Mouse (Mus musculus) forebrain, embryonic 13.5 days (tissue): ENCODE measurements around the gene Kncn. TPM values are rescaled to one million over a fixed set of nuclear protein-coding genes. Genes with fewer than 3 reads are reported as not detected.

Experiments
- ATAC-seq: fragments of 200-750 bp; cut with Nextera tagmentation; 2 replicates; pipeline ENCODE4 v1.8.0; 2017
- H3K27ac ChIP-seq: fragments of 300-500 bp; sonication (generic); 2 replicates; pipeline ENCODE4 v1.5.1; 2015; ENCODE audit warnings: inconsistent platforms, mild to moderate bottlenecking, moderate library complexity
- H3K27me3 ChIP-seq: fragments of 300-500 bp; sonication (generic); 2 replicates; pipeline ENCODE4 v1.6.1; 2015; ENCODE audit warnings: mild to moderate bottlenecking, inconsistent platforms
- H3K36me3 ChIP-seq: fragments of 300-500 bp; sonication (generic); 2 replicates; pipeline ENCODE4 v1.6.1; 2015; ENCODE audit warnings: mild to moderate bottlenecking, inconsistent platforms; ENCODE audit not compliant: poor library complexity, severe bottlenecking
- H3K4me1 ChIP-seq: fragments of 300-500 bp; sonication (generic); 2 replicates; pipeline ENCODE4 v1.6.1; 2015; ENCODE audit warnings: inconsistent platforms
- H3K4me2 ChIP-seq: fragments of 300-500 bp; sonication (generic); 2 replicates; pipeline ENCODE4 v1.6.1; 2015; ENCODE audit warnings: inconsistent platforms, mild to moderate bottlenecking, moderate library complexity
- H3K4me3 ChIP-seq: fragments of 300-500 bp; sonication (generic); 2 replicates; pipeline ENCODE4 v1.5.1; 2015; ENCODE audit warnings: mild to moderate bottlenecking, inconsistent platforms
- H3K9ac ChIP-seq: fragments of 300-500 bp; sonication (generic); 2 replicates; pipeline ENCODE4 v1.6.1; 2015; ENCODE audit warnings: mild to moderate bottlenecking, inconsistent platforms
- H3K9me3 ChIP-seq: fragments of 300-500 bp; sonication (generic); replicated peaks from 2 replicates; pipeline ENCODE4 v1.6.1; 2016; ENCODE audit warnings: inconsistent platforms
- WGBS: fragments of 180-500 bp; shearing (Covaris S2); methylation state at CpG from one replicate; pipeline ENCODE4 v1.1.7; 2015; 5-methylcytosine and 5-hydroxymethylcytosine counted together
- polyA plus RNA-seq: library from polyadenylated mRNA; unstranded; fragments of >200 nt; fragmentation: Nextera tagmentation; extraction: Ambion mirVana; gene quantifications from 2 replicates; pipeline ENCODE4 v1.2.1, GENCODE M21; 2015

Kncn gene
- polyA plus RNA-seq = 0.09 TPM in 1 of 2 replicates, not detected in the other

DNA sequence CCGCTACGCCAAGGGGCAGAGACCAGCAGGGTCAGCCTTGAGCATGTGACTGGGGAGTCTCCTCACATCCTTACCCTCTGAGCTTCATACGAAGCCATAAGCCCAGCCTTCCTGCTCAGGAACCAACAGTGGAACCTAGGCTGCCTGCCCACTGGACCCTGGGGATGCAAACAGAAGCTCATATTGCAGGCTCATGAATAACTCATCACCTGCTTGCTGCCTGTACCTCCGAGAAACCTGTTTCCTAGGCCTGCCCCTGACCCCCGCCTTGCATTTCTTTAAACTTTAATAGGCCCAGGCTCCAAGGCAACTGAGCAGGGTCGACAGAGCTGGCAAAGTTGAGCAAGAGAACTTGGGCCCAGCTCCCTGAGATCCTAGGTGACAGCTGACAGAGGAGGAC, at the start of gene Kncn:
Gene Kncn (plus strand): TSS at position 379 of the 400 bp plus-strand sequence.
- no peak within 1 kb of the TSS for H3K27ac ChIP-seq

DNA sequence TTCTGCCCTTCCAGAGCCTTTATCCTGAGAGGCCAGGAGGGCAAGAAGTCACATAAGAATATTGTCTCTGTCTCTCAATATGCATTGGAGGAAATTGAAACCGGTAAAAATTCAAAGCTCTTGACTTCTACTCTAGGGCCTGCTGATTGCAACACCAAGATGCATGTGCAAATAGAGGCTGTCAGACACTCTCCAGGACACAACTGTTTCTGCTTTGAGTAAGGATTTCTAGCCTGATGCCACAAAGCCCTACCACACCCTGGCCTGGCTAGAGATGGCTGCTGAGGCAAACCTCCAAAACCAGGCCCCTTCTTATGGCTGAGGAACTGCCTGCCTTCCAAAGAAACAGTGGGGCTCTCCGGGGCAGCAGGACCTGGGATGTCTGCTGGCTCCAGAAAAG, 48.6 kb upstream of the Kncn start:
- Histone ChIP-seq H3K4me2 (no peak overlapping the region), H3K36me3 (no peaks in the 10 kb centered on the region; the same call in 1 of the 2 replicates), H3K4me3 (no peak overlapping the region), H3K4me1 (peaks cover 7% of the 10 kb centered on the region), H3K27ac (no peak overlapping the region), H3K9ac (no peak overlapping the region), H3K9me3 (no peaks in the 10 kb centered on the region), H3K27me3 (no peaks in the 10 kb centered on the region)
- 85% methylated on average over 2 of the region's 2 CpGs for WGBS
- ATAC-seq = no peak

More for the DNA sequence above, at the start of gene Kncn:
- Histone ChIP-seq H3K27me3 (0 out of 2 replicates have a peak, but pooled peaks cover 6% of the 10 kb centered on the region), H3K9ac (no peak within 1 kb of the TSS), H3K36me3 (no peaks in the 10 kb centered on the region), H3K4me2 (no peak within 1 kb of the TSS), H3K9me3 (no peaks in the 10 kb centered on the region), H3K4me3 (no peak within 1 kb of the TSS), H3K4me1 (peaks cover 18% of the 10 kb centered on the region)
- no peak for ATAC-seq
- whole genome bisulfite sequencing = 80% methylated on average over 6 of the region's 6 CpGs

DNA sequence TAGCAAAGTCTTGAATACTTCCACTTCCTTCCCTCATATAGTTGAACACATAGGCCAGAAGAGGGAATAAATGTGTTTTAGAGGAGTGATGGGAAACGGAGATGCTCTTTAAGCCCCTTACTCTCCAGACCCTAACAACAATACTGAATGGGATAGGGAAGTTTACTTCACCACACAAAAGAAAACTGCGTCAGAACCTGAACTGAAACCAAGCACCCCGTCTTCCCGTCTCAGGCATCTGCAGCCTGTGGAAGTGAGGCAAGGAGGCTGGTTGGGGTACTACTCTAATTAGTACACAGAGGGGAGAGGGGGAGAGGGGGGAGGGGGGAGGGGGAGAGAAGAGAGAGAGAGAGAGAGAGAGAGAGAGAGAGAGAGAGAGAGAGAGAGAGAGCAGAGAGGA, 46.0 kb upstream of the Kncn start:
- Histone ChIP-seq H3K36me3 (no peaks in the 10 kb centered on the region), H3K9me3 (no peaks in the 10 kb centered on the region), H3K4me1 (peaks cover 7% of the 10 kb centered on the region), H3K9ac (no peak overlapping the region), H3K4me2 (peak overlapping the region; percentile 75), H3K27me3 (no peaks in the 10 kb centered on the region), H3K27ac (no peak overlapping the region), H3K4me3 (no peak overlapping the region)
- 50% methylated on average over 4 of the region's 4 CpGs for whole genome bisulfite sequencing
- ATAC-seq = no peak

DNA sequence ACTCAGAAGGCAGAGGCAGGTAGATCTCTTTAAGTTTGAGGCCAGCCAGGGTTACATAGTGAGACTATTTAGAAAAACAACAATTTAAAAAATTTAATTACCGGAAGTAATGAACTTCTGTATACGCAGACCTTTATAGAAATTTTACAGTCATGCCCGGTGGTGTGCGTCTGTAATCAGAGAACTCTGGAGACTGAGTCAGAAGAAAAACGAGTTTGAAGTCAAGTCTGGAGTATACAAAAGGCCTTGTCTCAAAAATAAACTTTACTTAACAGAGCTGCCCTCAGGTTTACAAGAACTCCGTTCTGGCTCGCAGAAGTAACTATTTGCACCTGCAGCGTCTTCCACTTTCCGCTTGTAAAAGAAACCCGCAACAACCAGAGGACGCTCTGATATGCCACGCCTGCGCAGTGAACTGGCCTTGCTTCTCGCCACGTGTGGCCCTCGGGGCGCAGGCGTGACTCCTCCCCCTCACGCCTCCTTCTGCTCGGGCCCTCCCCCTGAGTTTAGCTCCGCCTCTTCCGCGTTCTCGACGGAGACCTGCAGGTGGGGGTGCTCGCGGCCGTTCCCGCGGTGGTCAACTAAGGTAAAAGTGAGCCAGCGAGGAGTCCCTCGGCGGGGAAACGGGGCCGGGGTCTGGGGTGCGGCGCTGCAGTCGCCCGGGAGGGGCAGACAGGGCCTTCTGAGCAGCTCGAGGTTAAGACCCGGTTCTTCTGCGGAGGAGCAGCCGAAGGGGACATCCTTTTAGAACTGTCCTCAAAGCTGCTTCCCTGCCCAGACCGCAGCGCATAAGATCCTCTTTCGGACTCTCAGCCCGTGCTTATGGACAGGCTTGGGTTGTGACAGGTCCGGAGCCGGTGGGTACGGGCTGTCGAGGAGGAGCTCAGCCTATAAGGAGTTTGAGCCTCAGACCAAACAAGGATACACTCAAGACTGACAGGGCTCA, 45.2 kb upstream of the Kncn start, which contains the start of gene Mknk1:
Gene Mknk1 (plus strand): TSS at position 503 of the 946 bp plus-strand sequence.
- Histone ChIP-seq H3K27ac (peak within 1 kb of the TSS; percentile 28; the same call in 1 of the 2 replicates), H3K4me1 (peaks cover 7% of the 10 kb centered on the region), H3K4me3 (peak within 1 kb of the TSS; percentile 64), H3K9me3 (no peaks in the 10 kb centered on the region), H3K36me3 (no peaks in the 10 kb centered on the region), H3K27me3 (no peaks in the 10 kb centered on the region), H3K9ac (peak within 1 kb of the TSS; percentile 77), H3K4me2 (peak within 1 kb of the TSS; percentile 75)
- ATAC-seq = peak; percentile 96
- 2% methylated on average over 51 of the region's 51 CpGs for WGBS

DNA sequence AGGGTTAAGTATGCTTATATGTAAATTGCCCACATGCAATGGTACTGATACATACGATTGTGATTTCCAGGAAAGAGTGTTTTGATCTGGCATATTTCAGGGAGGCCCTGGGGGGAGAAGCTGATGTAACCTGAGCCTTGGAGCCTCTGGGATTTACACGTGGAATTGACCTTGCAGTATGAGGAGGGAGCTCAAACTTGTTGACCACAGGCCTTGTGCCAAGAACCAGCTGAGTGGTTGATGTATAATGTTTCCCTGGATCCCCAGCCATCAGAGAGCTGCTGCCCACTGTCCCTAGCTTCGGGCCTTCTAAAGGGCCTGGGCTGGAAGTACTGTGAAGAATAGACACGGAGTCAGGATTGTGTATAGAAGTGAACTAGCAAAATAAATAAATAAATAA, 44.2 kb upstream of the Kncn start:
- H3K4me1 ChIP-seq = peaks cover 7% of the 10 kb centered on the region
- H3K9ac ChIP-seq = peak overlapping the region; percentile 77; the same call in 1 of the 2 replicates
- H3K9me3 ChIP-seq = no peaks in the 10 kb centered on the region
- H3K27ac ChIP-seq = no peak overlapping the region
- ATAC-seq = no peak
- H3K4me3 ChIP-seq = peak overlapping the region; percentile 64
- H3K27me3 ChIP-seq = no peaks in the 10 kb centered on the region
- 62% methylated on average over 4 of the region's 4 CpGs for WGBS
- H3K4me2 ChIP-seq = peak overlapping the region; percentile 75
- H3K36me3 ChIP-seq = no peaks in the 10 kb centered on the region

DNA sequence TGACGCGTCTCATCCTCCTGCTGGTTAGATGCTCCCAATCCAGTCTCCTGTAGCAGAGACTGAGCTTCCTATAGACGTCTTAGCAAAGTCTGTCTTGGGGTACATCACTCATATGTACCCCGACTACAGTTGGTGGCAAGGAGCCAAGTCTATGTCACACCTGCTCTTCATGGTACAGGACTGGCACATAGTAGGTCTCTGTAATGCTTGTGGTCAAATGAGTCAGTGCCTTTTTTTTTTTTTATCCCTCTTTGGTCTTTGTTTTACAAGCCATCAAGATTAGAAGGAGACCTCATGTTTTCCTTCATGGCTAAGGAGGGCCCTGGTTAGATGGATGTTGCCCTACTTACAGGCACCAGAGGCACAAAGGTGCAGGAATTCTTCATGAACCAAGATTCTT, 43.4 kb upstream of the Kncn start:
- WGBS = 95% methylated on average over 4 of the region's 4 CpGs
- Histone ChIP-seq H3K27me3 (no peaks in the 10 kb centered on the region), H3K4me3 (no peak overlapping the region), H3K4me1 (peaks cover 7% of the 10 kb centered on the region), H3K4me2 (no peak overlapping the region), H3K36me3 (no peaks in the 10 kb centered on the region), H3K27ac (no peak overlapping the region), H3K9ac (no peak overlapping the region), H3K9me3 (no peaks in the 10 kb centered on the region)
- no peak for ATAC-seq

DNA sequence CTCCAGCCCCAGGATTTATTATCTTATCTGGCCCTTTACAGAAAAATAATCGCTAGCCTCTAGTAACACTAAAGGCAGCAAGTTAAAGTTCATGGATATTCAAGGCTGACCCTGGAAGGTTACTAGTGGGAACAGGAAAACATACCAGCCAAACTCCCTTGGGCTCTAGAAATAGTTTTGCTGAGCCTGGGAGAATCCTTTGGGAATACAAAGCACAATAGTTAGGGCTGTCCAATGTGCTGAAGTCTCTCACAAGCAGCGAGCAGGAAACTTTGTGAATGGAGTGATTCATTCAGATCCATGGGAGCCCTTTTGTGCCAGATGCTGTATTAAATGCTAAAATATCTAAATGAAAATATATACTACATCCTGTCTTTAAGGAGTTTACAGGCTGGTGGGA, 37.5 kb upstream of the Kncn start:
- no peak overlapping the region for H3K4me3 ChIP-seq
- H3K4me1 ChIP-seq = peaks cover 15% of the 10 kb centered on the region
- 49% methylated on average over 2 of the region's 2 CpGs for WGBS
- no peak for ATAC-seq
- no peak overlapping the region for H3K27ac ChIP-seq
- H3K4me2 ChIP-seq = no peak overlapping the region
- no peaks in the 10 kb centered on the region for H3K9me3 ChIP-seq
- H3K36me3 ChIP-seq = peaks cover 27% of the 10 kb centered on the region
- no peaks in the 10 kb centered on the region for H3K27me3 ChIP-seq
- no peak overlapping the region for H3K9ac ChIP-seq

DNA sequence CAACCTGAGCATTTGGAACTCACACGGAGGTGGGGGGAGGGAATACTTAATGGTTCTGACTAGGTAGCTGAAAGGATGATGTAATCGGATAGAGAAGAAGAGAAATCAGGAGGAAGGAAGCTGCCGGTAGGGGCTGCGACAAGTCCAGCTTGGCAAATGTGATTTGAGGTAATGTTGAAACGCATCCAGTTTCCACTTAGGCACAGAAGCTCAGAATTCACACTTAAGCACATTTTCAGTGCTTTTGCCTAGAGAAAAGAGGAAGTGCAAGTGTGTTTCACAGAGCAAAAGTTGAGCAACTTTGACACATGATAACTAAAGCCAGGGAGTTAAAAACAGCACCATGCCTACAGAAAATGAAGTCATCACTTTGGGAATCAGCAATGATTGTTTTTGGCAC, 36.8 kb upstream of the Kncn start:
- ATAC-seq = peak; percentile 43; the same call in 1 of the 2 replicates
- Histone ChIP-seq H3K9ac (no peak overlapping the region), H3K27me3 (no peaks in the 10 kb centered on the region), H3K36me3 (peaks cover 28% of the 10 kb centered on the region), H3K4me2 (no peak overlapping the region), H3K27ac (peak overlapping the region; percentile 35; the same call in 1 of the 2 replicates), H3K9me3 (no peaks in the 10 kb centered on the region), H3K4me3 (no peak overlapping the region), H3K4me1 (peaks cover 15% of the 10 kb centered on the region)
- 43% methylated on average over 5 of the region's 5 CpGs for WGBS

DNA sequence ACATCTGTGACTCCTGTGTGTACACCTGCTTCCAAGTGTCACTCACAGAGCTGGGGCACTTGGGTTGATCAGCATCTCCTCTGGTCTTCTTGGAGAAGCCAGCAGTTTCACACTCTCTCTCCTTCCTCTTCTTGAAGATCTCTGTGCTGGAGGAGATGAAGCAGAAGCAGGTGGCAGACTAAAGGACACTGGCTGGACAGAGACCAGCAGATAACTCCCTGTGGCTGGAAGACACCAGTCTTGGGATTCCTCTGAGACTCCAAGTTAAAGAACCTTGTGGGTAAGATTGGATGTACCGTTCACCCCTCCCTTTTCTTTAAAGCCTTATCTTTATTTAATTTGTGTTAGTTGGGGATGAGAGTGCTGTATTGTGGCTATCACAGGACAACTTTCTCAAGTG, 36.1 kb upstream of the Kncn start:
- Histone ChIP-seq H3K4me1 (peaks cover 15% of the 10 kb centered on the region), H3K9me3 (no peaks in the 10 kb centered on the region), H3K36me3 (peaks cover 28% of the 10 kb centered on the region), H3K4me2 (no peak overlapping the region), H3K9ac (no peak overlapping the region), H3K27me3 (no peaks in the 10 kb centered on the region), H3K27ac (no peak overlapping the region), H3K4me3 (no peak overlapping the region)
- 94% methylated on average over 1 of the region's 1 CpGs for WGBS
- ATAC-seq = no peak

DNA sequence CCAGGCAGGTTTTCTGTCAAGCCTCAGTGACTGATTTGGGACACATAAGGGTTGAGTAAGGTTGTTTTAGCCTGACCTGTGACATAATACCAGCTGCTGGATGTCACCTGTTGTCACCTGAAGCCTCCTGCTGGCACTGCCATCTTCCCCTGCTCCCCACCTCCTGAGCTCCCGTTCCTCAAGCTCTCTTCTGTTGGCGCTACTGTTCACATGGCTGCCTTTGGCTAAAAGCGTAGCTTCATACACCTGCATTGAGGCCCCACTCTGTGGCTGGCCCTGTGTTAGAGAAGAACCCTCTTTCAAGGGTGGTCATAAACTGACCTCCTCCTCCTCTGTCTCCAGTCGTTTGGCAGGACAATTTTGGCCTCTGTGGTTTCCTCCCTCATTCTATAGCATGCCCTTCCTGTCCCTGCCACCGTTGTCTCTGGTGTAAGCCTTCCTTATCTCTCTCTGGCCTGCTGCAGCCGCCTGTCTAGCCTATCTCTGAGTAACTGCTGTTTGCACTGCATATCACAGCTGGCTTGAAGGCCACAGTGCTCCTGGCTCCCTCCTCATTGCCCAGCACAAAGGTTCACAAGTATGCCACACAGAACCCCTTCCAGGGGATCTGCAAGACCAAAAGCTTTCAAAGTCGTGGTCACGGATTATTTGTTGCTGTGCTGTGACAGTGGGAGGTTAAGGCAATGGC, 35.1 kb upstream of the Kncn start:
- no peak overlapping the region for H3K4me2 ChIP-seq
- ATAC-seq = no peak
- H3K36me3 ChIP-seq = peaks cover 28% of the 10 kb centered on the region
- 77% methylated on average over 8 of the region's 8 CpGs for WGBS
- no peaks in the 10 kb centered on the region for H3K9me3 ChIP-seq
- H3K9ac ChIP-seq = no peak overlapping the region
- no peak overlapping the region for H3K4me3 ChIP-seq
- no peak overlapping the region for H3K27ac ChIP-seq
- H3K4me1 ChIP-seq = peaks cover 15% of the 10 kb centered on the region
- no peaks in the 10 kb centered on the region for H3K27me3 ChIP-seq

DNA sequence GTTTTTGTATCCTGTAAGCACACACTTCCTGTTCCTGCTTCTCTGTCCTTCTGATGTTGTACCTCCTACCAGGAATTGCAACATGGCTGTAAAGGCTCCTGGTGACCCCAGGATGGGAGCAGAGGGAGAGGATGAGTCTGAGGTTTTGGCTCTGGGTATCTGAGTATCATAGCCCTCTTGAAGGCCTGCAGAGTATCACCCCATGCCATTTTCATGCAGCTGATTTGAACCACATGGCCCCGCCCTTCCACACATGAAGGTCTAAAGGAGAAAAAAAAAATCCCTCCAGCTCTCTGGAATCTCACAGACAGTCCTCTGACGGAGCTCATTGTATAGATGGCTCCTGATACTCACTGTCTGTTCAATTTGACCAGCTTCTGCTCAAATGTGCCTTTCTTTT, 34.1 kb upstream of the Kncn start:
- peaks cover 28% of the 10 kb centered on the region for H3K36me3 ChIP-seq
- H3K9me3 ChIP-seq = no peaks in the 10 kb centered on the region
- ATAC-seq = no peak
- no peak overlapping the region for H3K4me3 ChIP-seq
- no peak overlapping the region for H3K9ac ChIP-seq
- no peak overlapping the region for H3K4me2 ChIP-seq
- 78% methylated on average over 2 of the region's 2 CpGs for WGBS
- H3K27me3 ChIP-seq = no peaks in the 10 kb centered on the region
- H3K4me1 ChIP-seq = peaks cover 18% of the 10 kb centered on the region
- H3K27ac ChIP-seq = no peak overlapping the region

DNA sequence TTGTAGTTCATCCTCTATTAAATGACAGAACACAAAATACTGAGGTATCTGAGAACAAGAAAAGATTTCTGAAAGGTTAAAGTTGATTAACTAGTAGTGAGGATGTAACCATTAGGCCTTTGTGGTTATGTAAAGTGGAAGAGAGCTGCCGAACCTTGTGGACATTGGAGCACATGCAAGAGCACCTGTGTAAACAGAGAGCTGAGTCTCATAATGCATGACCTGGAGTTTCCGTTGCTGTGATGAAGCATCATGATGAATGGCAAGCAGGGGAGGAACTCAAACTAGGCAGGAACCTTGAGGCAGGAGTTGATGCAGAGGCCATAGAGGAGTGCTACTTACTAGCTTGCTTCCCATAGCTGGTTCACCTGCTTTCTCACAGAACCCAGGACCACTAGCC, 33.6 kb upstream of the Kncn start:
- Histone ChIP-seq H3K9ac (no peak overlapping the region), H3K27me3 (no peaks in the 10 kb centered on the region), H3K27ac (no peak overlapping the region), H3K36me3 (peaks cover 28% of the 10 kb centered on the region), H3K9me3 (no peaks in the 10 kb centered on the region), H3K4me1 (peaks cover 23% of the 10 kb centered on the region), H3K4me2 (no peak overlapping the region), H3K4me3 (no peak overlapping the region)
- no peak for ATAC-seq
- WGBS = 80% methylated on average over 2 of the region's 2 CpGs
